Mouse (Mus musculus): Measurements from ENCODE around the gene Moap1.
A peak's percentile ranks its signal among the peaks of the same experiment; 100 is the strongest.

The Moap1 gene

GRCm38 (mm10) chr12:102742056-102742455, 1.4 kb downstream of the Moap1 start:
- no peak for DNase-seq (ENCODE audit: low read depth, low spot score)

GRCm38 (mm10) chr12:102740285-102740684, 3.2 kb downstream of the Moap1 start:
- no peak for DNase-seq (ENCODE audit: low read depth, low spot score)

- no peak for DNase-seq (ENCODE audit: low read depth, low spot score)
Observed at GRCm38 (mm10) chr12:102739096-102739495, 4.4 kb downstream of the Moap1 start.

GRCm38 (mm10) chr12:102733381-102733780, 10.1 kb downstream of the Moap1 start:
- DNase-seq (ENCODE audit: low read depth, low spot score), result no peak

GRCm38 (mm10) chr12:102730798-102731619, 12.5 kb downstream of the Moap1 start:
- DNase-seq (ENCODE audit: low read depth, low spot score), result no peak

- DNase-seq (ENCODE audit: low read depth, low spot score), result peak; percentile 56
Observed at GRCm38 (mm10) chr12:102729855-102730797, 13.3 kb downstream of the Moap1 start.

GRCm38 (mm10) chr12:102725761-102726175, 17.7 kb downstream of the Moap1 start:
- DNase-seq (ENCODE audit: low read depth, low spot score), result no peak

- DNase-seq (ENCODE audit: low read depth, low spot score), result no peak
Observed at GRCm38 (mm10) chr12:102725146-102725545, 18.3 kb downstream of the Moap1 start.

- DNase-seq (ENCODE audit: low read depth, low spot score), result no peak
Observed at GRCm38 (mm10) chr12:102723861-102724260, 19.6 kb downstream of the Moap1 start.

- DNase-seq (ENCODE audit: low read depth, low spot score), result no peak
Observed at GRCm38 (mm10) chr12:102722966-102723365, 20.5 kb downstream of the Moap1 start.

GRCm38 (mm10) chr12:102722451-102722850, 21.0 kb downstream of the Moap1 start:
- DNase-seq (ENCODE audit: low read depth, low spot score), result no peak

- DNase-seq (ENCODE audit: low read depth, low spot score), result no peak
Observed at GRCm38 (mm10) chr12:102719552-102720315, 23.7 kb downstream of the Moap1 start.

GRCm38 (mm10) chr12:102714654-102715395, 28.6 kb downstream of the Moap1 start:
- no peak for DNase-seq (ENCODE audit: low read depth, low spot score)

- DNase-seq (ENCODE audit: low read depth, low spot score), result no peak
Observed at GRCm38 (mm10) chr12:102714116-102714515, 29.3 kb downstream of the Moap1 start.

GRCm38 (mm10) chr12:102713153-102713865, 30.2 kb downstream of the Moap1 start:
- DNase-seq (ENCODE audit: low read depth, low spot score), result no peak

- no peak for DNase-seq (ENCODE audit: low read depth, low spot score)
Observed at GRCm38 (mm10) chr12:102710851-102711375, 32.5 kb downstream of the Moap1 start.

GRCm38 (mm10) chr12:102709896-102710295, 33.6 kb downstream of the Moap1 start:
- DNase-seq (ENCODE audit: low read depth, low spot score), result no peak

- no peak for DNase-seq (ENCODE audit: low read depth, low spot score)
Observed at GRCm38 (mm10) chr12:102708220-102708619, 35.2 kb downstream of the Moap1 start.

GRCm38 (mm10) chr12:102706833-102707463, 36.5 kb downstream of the Moap1 start:
- DNase-seq (ENCODE audit: low read depth, low spot score), result no peak
